Mouse (Mus musculus) CH12.LX (cell line): ENCODE data around the gene Vwa3a. TPM values are rescaled to one million over a fixed set of nuclear protein-coding genes. Genes with fewer than 3 reads are reported as not detected.

Source experiments
- DNase-seq: peaks from one replicate; pipeline ENCODE4 v3.0.0-alpha.2; 2013; ENCODE audit errors: extremely low read depth
- H3K27ac ChIP-seq: 2 replicates; pipeline ENCODE4 v1.5.1; 2012; ENCODE audit warnings: low read depth, mild to moderate bottlenecking, control low read depth, moderate library complexity; ENCODE audit not compliant: insufficient read depth
- H3K27me3 ChIP-seq: replicated peaks from 2 replicates; pipeline ENCODE3; 2012; ENCODE audit warnings: inconsistent platforms
- H3K36me3 ChIP-seq, 2 experiments: replicated peaks in 1 of 2; 2 replicates each; pipeline versions ENCODE3 to v1.6.1; 2012; ENCODE audit warnings: inconsistent platforms in 1 of 2, low read length in 1 of 2, mild to moderate bottlenecking in 1 of 2, mixed read lengths in 1 of 2, moderate library complexity in 1 of 2; ENCODE audit not compliant: control insufficient read depth in 1 of 2, insufficient read depth in 1 of 2
- H3K4me1 ChIP-seq, 2 experiments: 2 replicates each; pipeline ENCODE4 v1.6.1; 2012; ENCODE audit warnings: inconsistent platforms in 1 of 2, moderate library complexity in 1 of 2; ENCODE audit not compliant: insufficient read depth in 2 of 2, control insufficient read depth in 1 of 2
- H3K4me2 ChIP-seq: 2 replicates; pipeline ENCODE4 v1.6.1; 2012; ENCODE audit warnings: low read depth, mild to moderate bottlenecking, control low read depth; ENCODE audit not compliant: poor library complexity, insufficient read depth, severe bottlenecking
- H3K4me3 ChIP-seq, 3 experiments: fragments of 150-350 bp in 1 of 3; sonication (generic) in 1 of 3; replicated peaks in 1 of 3; 2 replicates each; pipeline versions ENCODE3 to v1.5.1; 2011 to 2012; ENCODE audit warnings: low read depth in 2 of 3, low read length in 2 of 3, mild to moderate bottlenecking in 2 of 3, moderate library complexity in 2 of 3, control low read depth in 1 of 3, improper control_type of control experiment in 1 of 3, inconsistent platforms in 1 of 3, mixed read lengths in 1 of 3; ENCODE audit not compliant: poor library complexity in 1 of 3
- H3K79me2 ChIP-seq: replicated peaks from 2 replicates; pipeline ENCODE4 v1.6.1; 2012; ENCODE audit warnings: mild to moderate bottlenecking, moderate library complexity; ENCODE audit not compliant: control insufficient read depth, poor library complexity, insufficient read depth, severe bottlenecking; ENCODE audit errors: extremely low read depth
- H3K9ac ChIP-seq: 2 replicates; pipeline ENCODE4 v1.6.1; 2012; ENCODE audit warnings: low read depth, mild to moderate bottlenecking, control low read depth, moderate library complexity; ENCODE audit not compliant: insufficient read depth
- H3K9me3 ChIP-seq: replicated peaks from 2 replicates; pipeline ENCODE3; 2012; ENCODE audit warnings: low read length, inconsistent platforms, mixed read lengths
- CHD1 ChIP-seq: IDR thresholded peaks from 2 replicates; pipeline ENCODE4 v1.6.1; 2012; ENCODE audit warnings: low read depth, low read length, improper control_type of control experiment, inconsistent platforms
- CHD2 ChIP-seq: IDR thresholded peaks from 2 replicates; pipeline ENCODE4 v1.6.1; 2011; ENCODE audit warnings: low read length, improper control_type of control experiment
- EP300 ChIP-seq: IDR thresholded peaks from 2 replicates; pipeline ENCODE4 v1.6.1; 2011; ENCODE audit warnings: low read length, improper control_type of control experiment
- ETS1 ChIP-seq: conservative IDR thresholded peaks from 2 replicates; pipeline ENCODE4 v1.6.1; 2012; ENCODE audit warnings: low read depth, mild to moderate bottlenecking, inconsistent platforms, low read length, improper control_type of control experiment, moderate library complexity
- GABPA ChIP-seq: IDR thresholded peaks from 2 replicates; pipeline ENCODE4 v1.6.1; 2012; ENCODE audit warnings: low read depth, low read length, improper control_type of control experiment, inconsistent platforms; ENCODE audit not compliant: insufficient replicate concordance
- IRF4 ChIP-seq: IDR thresholded peaks from 2 replicates; pipeline ENCODE4 v1.6.1; 2014; ENCODE audit warnings: low read depth, mild to moderate bottlenecking, inconsistent platforms, low read length, improper control_type of control experiment
- JUN ChIP-seq: IDR thresholded peaks from 2 replicates; pipeline ENCODE4 v1.6.1; 2011; ENCODE audit warnings: low read depth, mild to moderate bottlenecking, low read length, improper control_type of control experiment, moderate library complexity; ENCODE audit not compliant: insufficient read depth
- MAFK ChIP-seq: IDR thresholded peaks from 2 replicates; pipeline ENCODE4 v1.6.1; 2011; ENCODE audit warnings: low read length, improper control_type of control experiment; ENCODE audit not compliant: insufficient replicate concordance
- MXI1 ChIP-seq: IDR thresholded peaks from 2 replicates; pipeline ENCODE4 v1.6.1; 2011; ENCODE audit warnings: mild to moderate bottlenecking, low read depth, low read length, improper control_type of control experiment
- MYC ChIP-seq: IDR thresholded peaks from 2 replicates; pipeline ENCODE4 v1.6.1; 2011; ENCODE audit warnings: low read depth, mild to moderate bottlenecking, improper control_type of control experiment, low read length
- NRF1 ChIP-seq: IDR thresholded peaks from 2 replicates; pipeline ENCODE4 v1.6.1; 2014; ENCODE audit warnings: low read depth, mild to moderate bottlenecking, inconsistent platforms, low read length, improper control_type of control experiment, moderate library complexity
- POLR2A ChIP-seq: IDR thresholded peaks from 2 replicates; pipeline ENCODE4 v1.6.1; 2011; ENCODE audit warnings: low read depth, mild to moderate bottlenecking, improper control_type of control experiment, low read length
- POLR2AphosphoS2 ChIP-seq: IDR thresholded peaks from 2 replicates; pipeline ENCODE4 v1.6.1; 2011; ENCODE audit warnings: low read depth, low read length, improper control_type of control experiment
- RAD21 ChIP-seq: IDR thresholded peaks from 2 replicates; pipeline ENCODE4 v1.6.1; 2011; ENCODE audit warnings: low read depth, mild to moderate bottlenecking, low read length, improper control_type of control experiment, moderate library complexity
- USF1 ChIP-seq: IDR thresholded peaks from 2 replicates; pipeline ENCODE4 v1.6.1; 2014; ENCODE audit warnings: low read depth, mild to moderate bottlenecking, inconsistent platforms, low read length, improper control_type of control experiment
- ZC3H11A ChIP-seq: IDR thresholded peaks from 2 replicates; pipeline ENCODE4 v1.6.1; 2012; ENCODE audit warnings: low read depth, mild to moderate bottlenecking, inconsistent platforms, low read length, improper control_type of control experiment
- ZNF384 ChIP-seq: IDR thresholded peaks from 2 replicates; pipeline ENCODE4 v1.6.1; 2012; ENCODE audit warnings: low read depth, low read length, improper control_type of control experiment, inconsistent platforms
- dilution Hi-C: fragments of 300-500 bp; cut with MboI; formaldehyde crosslinking; loops from 2 replicates; pipeline ENCODE4 v1.14.3; 2020; ENCODE audit warnings: low sequenced_read_pairs; ENCODE audit not compliant: extremely low pct_unique_long_range_greater_than_20kb, extremely low pct_ligation_motif_present
- in situ Hi-C: fragments of 300-500 bp; cut with MboI; formaldehyde crosslinking; loops from 3 replicates; pipeline ENCODE4 v1.14.3; 2019; ENCODE audit warnings: low sequenced_read_pairs, low pct_ligation_motif_present, low pct_unique_long_range_greater_than_20kb, mixed read lengths
- polyA plus RNA-seq: library from polyadenylated mRNA; unstranded; fragments of >175 nt; gene quantifications from 2 replicates; pipeline ENCODE4 v1.2.1, GENCODE M21; 2012; ENCODE audit warnings: low read depth; ENCODE audit not compliant: insufficient read length
- total RNA-seq, 2 experiments: library from RNA; depleted of rRNA; stranded (reverse); fragments of 300-350 nt in 1 of 2; fragments of >200 nt in 1 of 2; gene quantifications; 2 replicates each; pipeline ENCODE4 v1.2.3; 2012 to 2014

Gene Vwa3a
- total and polyA plus RNA-seq, 3 experiments, result not detected

GRCm38 (mm10) chr7:120809705-120810104 lies 70.6 kb downstream of the Vwa3a start:
- Histone ChIP-seq H3K4me3 (no peak overlapping the region), H3K27me3 (no peaks in the 10 kb centered on the region)

DNA sequence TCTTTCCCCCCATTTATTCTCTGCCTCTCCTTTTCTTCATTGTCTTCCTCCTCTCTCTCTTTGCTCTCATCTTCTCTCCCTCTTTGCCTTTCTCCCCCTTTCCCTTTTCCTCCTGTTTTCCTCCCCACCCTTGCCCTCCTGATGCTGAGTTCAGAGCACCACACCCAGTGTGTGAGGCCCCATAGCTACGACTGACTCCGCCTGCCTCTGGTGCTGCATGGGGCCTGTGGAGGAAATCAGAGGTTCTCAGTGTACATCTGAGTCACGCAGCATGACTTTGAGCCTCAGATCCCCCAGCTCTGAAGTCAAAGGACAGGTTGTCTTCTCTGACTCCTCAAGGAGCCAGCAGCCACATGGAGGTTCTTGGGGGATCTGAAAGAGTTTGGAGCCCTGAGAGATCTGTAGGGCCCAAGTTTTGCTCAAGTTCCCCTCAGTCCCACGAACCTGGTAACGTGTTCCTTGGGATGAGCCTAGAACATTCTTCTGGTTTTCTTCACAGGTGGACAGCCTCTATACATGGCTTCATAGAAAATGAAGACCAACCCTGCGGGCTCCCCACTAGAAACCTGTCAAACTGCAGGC lies 72.8 kb downstream of the Vwa3a start, which contains the start of gene Gm5737:
Gene Gm5737, plus strand, starts transcription at position 532 of the 582 bp plus-strand sequence.
- Histone ChIP-seq H3K4me3 (no peak within 1 kb of the TSS), H3K4me2 (no peak within 1 kb of the TSS), H3K36me3 (no peaks in the 10 kb centered on the region), H3K9ac (no peak within 1 kb of the TSS), H3K79me2 (no peaks in the 10 kb centered on the region), H3K9me3 (no peaks in the 10 kb centered on the region), H3K27me3 (no peaks in the 10 kb centered on the region), H3K4me1 (peaks cover 0 to 4% of the 10 kb centered on the region in 2 experiments; a peak in 1 of 4 replicates), H3K27ac (no peak within 1 kb of the TSS)
- no peak for DNase-seq
- TF ChIP-seq IRF4 (no peak), ZNF384 (no peak)
- dilution Hi-C loops, result no loop called here
- in situ Hi-C loops, result no loop called here

More at GRCm38 (mm10) chr7:120809705-120810104, 70.6 kb downstream of the Vwa3a start:
- Histone ChIP-seq H3K4me1 (peaks cover 0 to 4% of the 10 kb centered on the region in 2 experiments; a peak in 1 of 4 replicates), H3K4me2 (no peak overlapping the region), H3K9ac (no peak overlapping the region), H3K9me3 (no peaks in the 10 kb centered on the region), H3K79me2 (no peaks in the 10 kb centered on the region), H3K36me3 (no peaks in the 10 kb centered on the region), H3K27ac (no peak overlapping the region)
- TF ChIP-seq USF1 (no peak), EP300 (no peak)
- in situ Hi-C loops (no loop called here), dilution Hi-C loops (no loop called here)
- DNase-seq, result no peak

DNA sequence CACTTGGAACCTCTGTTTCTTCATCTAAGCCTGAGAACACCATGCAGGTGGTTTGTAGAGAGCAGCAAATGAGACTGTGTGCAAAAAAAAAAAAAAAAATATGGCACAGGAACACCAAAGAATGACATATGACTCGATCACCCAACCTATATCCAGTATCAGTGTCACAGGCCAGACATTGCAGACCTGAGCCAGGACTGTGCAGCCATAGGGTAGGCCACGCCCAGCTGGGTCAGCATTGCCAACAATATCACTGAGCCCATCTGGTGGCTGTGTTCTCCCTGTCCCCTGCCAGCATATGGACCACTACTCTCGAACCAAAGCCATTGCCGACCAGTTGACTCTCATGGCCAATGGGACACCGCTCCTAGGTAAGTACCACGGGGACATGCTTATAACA lies 78.4 kb downstream of the Vwa3a start:
- no peaks in the 10 kb centered on the region for H3K79me2 ChIP-seq
- no peaks in the 10 kb centered on the region for H3K36me3 ChIP-seq
- H3K4me2 ChIP-seq, result no peak overlapping the region
- H3K9me3 ChIP-seq, result no peaks in the 10 kb centered on the region
- TF ChIP-seq MXI1 (no peak), MYC (no peak), MAFK (no peak), ZC3H11A (no peak), POLR2A (no peak), RAD21 (no peak), ETS1 (no peak), CHD1 (no peak), EP300 (no peak), POLR2AphosphoS2 (no peak), GABPA (no peak), JUN (no peak), NRF1 (no peak), IRF4 (no peak), CHD2 (no peak)
- H3K9ac ChIP-seq, result no peak overlapping the region
- no peak overlapping the region for H3K4me3 ChIP-seq
- dilution Hi-C loops, result no loop called here
- H3K4me1 ChIP-seq, result peaks cover 7 to 15% of the 10 kb centered on the region in 2 experiments
- H3K27ac ChIP-seq, result no peak overlapping the region
- in situ Hi-C loops, result no loop called here
- no peak for DNase-seq
- H3K27me3 ChIP-seq, result peaks cover 3% of the 10 kb centered on the region
